Mouse (Mus musculus): ENCODE results near the gene Olfr313.
"Not testable (repeated sequence)": the region's sequence is repeated elsewhere in the genome, so short reads cannot be mapped to it uniquely, and the experiment has no call there.

Gene Olfr313

GRCm38 (mm10) chr11:58814700-58815099, at the start of gene Olfr313:
Gene Olfr313, plus strand, starts transcription at chr11:58815000.
- DNase-seq: not testable (repeated sequence)

- no peak for DNase-seq
Measured at GRCm38 (mm10) chr11:58772888-58773287, 41.9 kb upstream of the Olfr313 start, which contains the start of gene Olfr315. Gene Olfr315, plus strand, starts transcription at chr11:58773188.

- no peak for DNase-seq
Measured at GRCm38 (mm10) chr11:58782480-58783089, 32.2 kb upstream of the Olfr313 start, which contains the start of gene Olfr314. Gene Olfr314, plus strand, starts transcription at chr11:58782952.

GRCm38 (mm10) chr11:58784182-58784581, 30.6 kb upstream of the Olfr313 start:
- no peak for DNase-seq

GRCm38 (mm10) chr11:58787651-58788050, 27.1 kb upstream of the Olfr313 start:
- no peak for DNase-seq

- DNase-seq: no peak
Measured at GRCm38 (mm10) chr11:58788346-58788745, 26.5 kb upstream of the Olfr313 start.

GRCm38 (mm10) chr11:58789532-58789931, 25.3 kb upstream of the Olfr313 start:
- no peak for DNase-seq

GRCm38 (mm10) chr11:58790053-58790452, 24.7 kb upstream of the Olfr313 start:
- no peak for DNase-seq

GRCm38 (mm10) chr11:58790646-58791045, 24.2 kb upstream of the Olfr313 start:
- no peak for DNase-seq

GRCm38 (mm10) chr11:58795856-58796255, 18.9 kb upstream of the Olfr313 start:
- DNase-seq: no peak

GRCm38 (mm10) chr11:58796850-58797249, 17.9 kb upstream of the Olfr313 start:
- DNase-seq: no peak

- DNase-seq: no peak
Measured at GRCm38 (mm10) chr11:58799747-58800146, 15.1 kb upstream of the Olfr313 start.

GRCm38 (mm10) chr11:58801558-58802228, 13.1 kb upstream of the Olfr313 start, which contains the start of gene Fam183b:
Gene Fam183b, minus strand, starts transcription at chr11:58801960.
- no peak for DNase-seq

- no peak for DNase-seq
Measured at GRCm38 (mm10) chr11:58803871-58804270, 10.9 kb upstream of the Olfr313 start.

- DNase-seq: no peak
Measured at GRCm38 (mm10) chr11:58804393-58804792, 10.4 kb upstream of the Olfr313 start.

GRCm38 (mm10) chr11:58812001-58812400, 2.8 kb upstream of the Olfr313 start:
- no peak for DNase-seq

- DNase-seq: no peak
Measured at GRCm38 (mm10) chr11:58815676-58816075, 876 bp downstream of the Olfr313 start.

- not testable (repeated sequence) for DNase-seq
Measured at GRCm38 (mm10) chr11:58828937-58829336, 14.1 kb downstream of the Olfr313 start, which contains the start of gene Olfr312. Gene Olfr312, plus strand, starts transcription at chr11:58829237.

GRCm38 (mm10) chr11:58829764-58830163, 15.0 kb downstream of the Olfr313 start:
- no peak for DNase-seq

- not testable (repeated sequence) for DNase-seq
Measured at GRCm38 (mm10) chr11:58832541-58832940, 17.7 kb downstream of the Olfr313 start.

- DNase-seq: not testable (repeated sequence)
Measured at GRCm38 (mm10) chr11:58838951-58839350, 24.2 kb downstream of the Olfr313 start, which contains the start of gene Olfr311. Gene Olfr311, plus strand, starts transcription at chr11:58839251.

GRCm38 (mm10) chr11:58846919-58847461, 32.2 kb downstream of the Olfr313 start, which contains the start of gene Gm12258:
Gene Gm12258, plus strand, starts transcription at chr11:58847158.
- DNase-seq: peak; percentile 61 to 68

GRCm38 (mm10) chr11:58847636-58848035, 32.8 kb downstream of the Olfr313 start:
- no peak for DNase-seq

- DNase-seq: no peak
Measured at GRCm38 (mm10) chr11:58849731-58850130, 34.9 kb downstream of the Olfr313 start.
